Mouse (Mus musculus) heart, postnatal 0 days (tissue): Measurements from ENCODE around the gene Dse.

Experiments
- CTCF ChIP-seq: IDR thresholded peaks from 2 replicates; pipeline ENCODE4 v1.5.1; 2016; ENCODE audit warnings: antibody characterized with exemption, control low read depth, low read depth
- EP300 ChIP-seq: IDR thresholded peaks from 2 replicates; pipeline ENCODE4 v1.6.1; 2016; ENCODE audit warnings: antibody characterized with exemption, low read depth

GRCm38 (mm10) chr10:34221909-34222620 lies 14.6 kb upstream of the Dse start:
- no peak for TF ChIP-seq CTCF
- no peak for TF ChIP-seq EP300
